Mouse (Mus musculus): Measurements from ENCODE around the gene Cdc45. TPM values are rescaled to one million over a fixed set of nuclear protein-coding genes. Genes with fewer than 3 reads are reported as not detected.
"Not testable (repeated sequence)": the region's sequence is repeated elsewhere in the genome, so short reads cannot be mapped to it uniquely, and the experiment has no call there.

The Cdc45 gene
- 1 to 10 TPM; 1.7 to 1.9 TPM for total RNA-seq (2021)

GRCm38 (mm10) chr16:18811468-18812384 lies at the start of gene Cdc45, which contains the start of gene Ufd1:
Gene Cdc45, minus strand, starts transcription at chr16:18811987.
Gene Ufd1, plus strand, starts transcription at chr16:18811779.
- peak; percentile 44 to 75 for DNase-seq (ENCODE audit: extremely low spot score in 1 of 2, low spot score in 1 of 2)

DNA sequence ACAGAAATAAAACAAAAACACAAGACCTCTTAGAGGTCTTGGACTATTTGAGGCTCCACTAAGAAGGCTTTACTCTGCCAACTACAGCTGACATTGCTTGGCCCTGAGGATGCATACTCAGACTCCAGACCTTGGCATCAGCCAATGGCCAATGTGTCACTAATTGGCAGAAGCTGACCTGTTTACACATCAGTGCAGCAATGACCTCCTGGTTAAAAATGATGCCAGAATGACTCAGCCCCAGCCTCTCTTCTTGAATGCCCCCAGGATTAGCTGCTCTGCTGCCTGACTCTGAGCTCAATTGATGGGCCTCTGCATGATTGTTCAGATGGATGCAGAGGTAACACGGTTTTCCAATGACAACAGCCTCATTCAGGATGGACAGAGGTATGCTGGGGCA lies 48.4 kb upstream of the Cdc45 start:
- no peak for DNase-seq (ENCODE audit: extremely low spot score in 1 of 2, low spot score in 1 of 2)

GRCm38 (mm10) chr16:18858551-18858950 lies 46.8 kb upstream of the Cdc45 start:
- no peak for DNase-seq (ENCODE audit: extremely low spot score in 1 of 2, low spot score in 1 of 2)

- not testable (repeated sequence) for DNase-seq (ENCODE audit: extremely low spot score in 1 of 2, low spot score in 1 of 2)
Measured at GRCm38 (mm10) chr16:18849521-18850190, 37.9 kb upstream of the Cdc45 start.

- DNase-seq (ENCODE audit: extremely low spot score in 1 of 2, low spot score in 1 of 2): no peak
Measured at GRCm38 (mm10) chr16:18846301-18846820, 34.6 kb upstream of the Cdc45 start.

GRCm38 (mm10) chr16:18838346-18838745 lies 26.6 kb upstream of the Cdc45 start:
- DNase-seq (ENCODE audit: extremely low spot score in 1 of 2, low spot score in 1 of 2): no peak

DNA sequence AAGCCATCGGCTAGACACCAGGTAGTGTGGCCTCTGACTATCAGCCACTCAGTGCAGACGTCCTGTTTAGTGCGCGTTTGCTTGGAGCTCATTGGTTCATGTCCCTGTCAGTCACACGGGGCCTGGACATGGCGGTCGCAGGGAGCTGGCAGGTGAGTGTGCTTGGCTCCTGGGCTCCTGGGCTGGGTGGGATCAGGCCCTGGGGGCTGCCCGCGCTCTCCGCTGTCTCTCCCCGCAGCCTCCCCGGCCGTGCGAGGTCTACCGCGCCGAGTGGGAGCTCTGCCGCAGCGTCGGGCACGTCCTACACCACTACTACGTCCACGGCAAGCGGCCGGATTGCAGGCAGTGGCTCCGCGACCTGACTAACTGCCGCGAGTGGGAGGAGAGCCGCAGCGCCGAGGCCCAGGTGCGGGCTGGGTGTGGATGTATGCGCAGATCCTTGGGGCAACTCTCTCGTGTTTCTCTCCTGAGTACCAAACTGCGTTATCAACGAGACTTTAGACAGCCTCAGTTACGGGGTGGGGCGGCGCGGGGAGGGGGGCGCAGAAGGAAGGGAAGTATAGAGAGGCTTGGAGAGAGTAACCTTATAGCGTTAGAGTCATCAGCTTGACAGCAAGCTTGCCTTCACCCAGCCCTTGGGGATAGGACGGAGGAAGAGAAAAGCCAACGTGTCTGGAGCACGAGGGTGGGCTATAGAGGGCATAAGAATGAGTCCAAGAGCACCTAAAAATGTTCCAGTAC lies 24.9 kb upstream of the Cdc45 start, which contains the start of the genes 2510002D24Rik and Gm28539:
Gene 2510002D24Rik (plus strand): TSS at position 111 of the 741 bp plus-strand sequence.
Gene Gm28539 (plus strand): TSS at position 117 of the 741 bp plus-strand sequence.
- DNase-seq (ENCODE audit: extremely low spot score in 1 of 2, low spot score in 1 of 2): peak; percentile 85 to 91

DNA sequence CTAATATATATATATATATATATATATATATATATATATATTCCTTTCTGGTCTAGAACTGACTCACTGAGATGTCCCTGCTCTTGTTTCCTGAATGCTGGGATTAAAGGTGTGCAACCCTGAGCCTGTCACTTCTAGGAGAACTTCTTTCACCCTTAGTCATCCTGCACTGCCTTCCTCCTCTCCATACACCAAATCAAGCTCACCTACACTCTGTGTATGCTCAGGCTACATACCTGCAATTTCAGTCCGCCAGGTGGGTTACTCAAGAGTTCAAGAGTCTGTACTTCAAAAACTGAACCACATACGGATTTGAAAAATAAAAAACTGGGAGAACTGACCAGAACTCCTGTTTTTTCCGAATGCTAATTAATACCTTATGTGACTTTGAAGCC lies 24.3 kb upstream of the Cdc45 start:
- DNase-seq (ENCODE audit: extremely low spot score in 1 of 2, low spot score in 1 of 2): no peak

- no peak for DNase-seq (ENCODE audit: extremely low spot score in 1 of 2, low spot score in 1 of 2)
Measured at GRCm38 (mm10) chr16:18833486-18833885, 21.7 kb upstream of the Cdc45 start.

- DNase-seq (ENCODE audit: extremely low spot score in 1 of 2, low spot score in 1 of 2): no peak
Measured at GRCm38 (mm10) chr16:18829102-18829501, 17.3 kb upstream of the Cdc45 start.

DNA sequence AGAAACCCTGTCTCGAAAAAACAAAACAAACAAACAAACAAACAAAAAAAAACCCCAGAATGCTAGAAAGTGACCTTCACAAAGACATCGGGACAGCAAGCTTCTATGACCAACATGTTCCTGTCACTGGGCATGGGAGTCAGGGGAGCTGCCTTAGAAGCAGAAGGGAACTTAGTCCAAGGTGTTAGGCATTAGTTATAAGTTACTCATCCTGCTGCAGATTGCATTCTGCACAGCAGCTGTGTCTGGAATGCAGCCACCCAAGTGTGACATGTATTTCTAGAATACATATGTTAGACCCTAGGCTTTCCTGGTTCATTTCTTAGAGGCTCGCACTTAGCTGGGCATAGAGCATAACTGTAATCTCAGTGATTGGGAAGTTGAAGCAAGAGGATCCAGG lies 16.8 kb upstream of the Cdc45 start:
- no peak for DNase-seq (ENCODE audit: extremely low spot score in 1 of 2, low spot score in 1 of 2)

DNA sequence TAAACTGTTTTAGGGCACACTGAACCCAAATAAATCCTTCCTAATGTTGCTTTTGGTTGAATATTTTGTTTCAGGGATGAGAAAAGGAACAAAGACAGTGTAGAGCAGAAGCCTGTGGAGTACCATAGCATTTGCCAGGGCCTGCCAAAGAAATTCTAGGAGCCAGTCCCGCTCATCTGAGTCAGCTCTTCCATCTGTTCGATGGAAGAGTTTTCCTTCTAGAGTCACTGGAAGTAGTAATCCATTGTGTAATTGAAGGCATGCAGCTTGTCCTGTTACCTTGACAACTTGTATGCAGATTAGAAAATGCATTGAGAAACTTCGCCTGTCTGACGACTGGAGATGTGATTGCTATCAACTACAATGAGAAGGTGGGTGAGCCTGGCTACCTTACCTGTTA lies 11.1 kb upstream of the Cdc45 start:
- DNase-seq (ENCODE audit: extremely low spot score in 1 of 2, low spot score in 1 of 2): no peak

DNA sequence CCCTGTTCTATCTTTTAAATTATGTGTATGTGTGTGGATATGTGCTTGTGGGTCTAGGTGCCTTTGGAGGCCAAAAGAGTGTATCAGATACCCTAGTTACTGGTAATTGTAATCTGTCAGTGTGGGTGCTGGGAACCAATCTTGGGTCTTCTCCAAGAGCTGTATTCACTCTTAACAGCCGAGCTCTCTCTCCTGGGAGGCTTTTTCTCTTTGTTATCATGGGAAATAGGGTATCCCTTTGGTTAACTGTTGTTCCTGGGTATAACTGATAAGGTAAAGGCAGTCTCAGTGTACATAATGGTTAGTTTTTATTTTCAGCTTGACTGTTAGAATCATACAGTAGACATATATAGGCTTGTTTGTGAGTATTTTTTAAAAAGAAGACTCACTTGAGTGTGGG lies 10.6 kb upstream of the Cdc45 start:
- DNase-seq (ENCODE audit: extremely low spot score in 1 of 2, low spot score in 1 of 2): no peak

- DNase-seq (ENCODE audit: extremely low spot score in 1 of 2, low spot score in 1 of 2): peak in 1 of 2 experiments; percentile 70
Measured at GRCm38 (mm10) chr16:18812385-18812910, 661 bp upstream of the Cdc45 start.

GRCm38 (mm10) chr16:18811032-18811431 lies 755 bp downstream of the Cdc45 start:
- no peak for DNase-seq (ENCODE audit: extremely low spot score in 1 of 2, low spot score in 1 of 2)

DNA sequence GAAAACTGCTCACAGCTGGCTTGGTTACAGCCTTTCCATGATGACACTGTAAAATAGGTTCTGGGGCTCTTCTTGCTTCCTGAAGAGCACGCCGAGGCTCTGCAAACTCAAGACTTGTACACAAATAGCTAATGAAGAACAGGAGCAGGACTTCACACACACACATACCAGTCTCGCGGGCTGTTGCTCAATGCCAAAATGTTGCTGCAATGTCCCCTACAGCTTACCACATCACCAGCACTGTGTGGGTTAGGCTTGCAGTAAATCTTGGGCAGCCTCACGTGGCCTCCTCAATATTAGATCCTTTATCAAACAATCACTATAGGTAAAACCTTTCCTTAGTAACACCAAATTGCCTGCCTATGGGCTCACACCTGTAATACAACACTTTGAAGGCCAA lies 2.8 kb downstream of the Cdc45 start:
- no peak for DNase-seq (ENCODE audit: extremely low spot score in 1 of 2, low spot score in 1 of 2)

DNA sequence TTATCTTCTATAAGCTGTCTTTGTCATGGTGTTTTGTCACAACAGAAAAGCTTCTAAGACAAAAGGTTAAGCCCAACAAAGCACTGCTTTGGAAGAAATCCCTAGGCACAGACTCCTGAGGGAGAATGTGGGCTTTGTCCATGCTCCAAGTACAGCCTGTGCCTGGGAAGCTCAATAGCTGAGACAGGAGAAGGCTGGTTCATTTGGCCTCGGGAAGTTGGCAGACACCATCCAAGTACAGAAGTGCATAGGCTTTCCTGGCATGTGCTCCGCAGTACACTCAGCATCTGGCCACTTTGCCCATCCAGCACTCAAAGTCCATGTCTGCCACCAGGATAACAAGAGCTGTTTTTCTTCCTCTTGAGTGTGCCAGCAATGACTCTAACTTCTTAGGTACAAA lies 6.0 kb downstream of the Cdc45 start:
- DNase-seq (ENCODE audit: extremely low spot score in 1 of 2, low spot score in 1 of 2): no peak

DNA sequence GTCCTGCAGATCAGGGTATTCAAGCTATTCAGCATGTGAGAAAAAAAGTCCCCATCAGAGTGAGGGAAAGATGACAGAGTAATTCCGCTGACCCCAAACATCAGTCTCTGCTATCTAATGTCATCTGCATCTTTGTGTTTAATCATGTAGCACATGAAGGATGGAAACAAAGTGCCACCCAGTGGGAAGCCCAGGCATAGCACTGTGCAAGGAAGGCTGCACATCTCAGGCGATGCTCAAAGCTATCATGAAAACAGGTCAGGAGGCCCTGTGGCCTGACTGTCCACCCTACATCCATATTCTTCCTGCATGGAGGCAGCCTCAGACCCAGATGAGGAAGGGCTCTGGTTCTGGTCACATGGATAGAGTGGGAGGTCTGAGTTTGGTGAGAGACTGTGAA lies 12.9 kb downstream of the Cdc45 start:
- peak; percentile 49 to 76 for DNase-seq (ENCODE audit: extremely low spot score in 1 of 2, low spot score in 1 of 2)

- no peak for DNase-seq (ENCODE audit: extremely low spot score in 1 of 2, low spot score in 1 of 2)
Measured at GRCm38 (mm10) chr16:18798151-18798550, 13.6 kb downstream of the Cdc45 start.

GRCm38 (mm10) chr16:18796645-18797044 lies 15.1 kb downstream of the Cdc45 start:
- DNase-seq (ENCODE audit: extremely low spot score in 1 of 2, low spot score in 1 of 2): no peak

Measured in layer of hippocampus, postnatal 25 days (tissue).